Mouse (Mus musculus) lung, postnatal 0 days (tissue): ENCODE results near the gene Tstd3. TPM values are rescaled to one million over a fixed set of nuclear protein-coding genes. Genes with fewer than 3 reads are reported as not detected.

ENCODE experiments used
- ATAC-seq: fragments of 200-750 bp; cut with Nextera tagmentation; 2 replicates; pipeline ENCODE4 v1.8.0; 2017; ENCODE audit warnings: moderate library complexity
- DNase-seq: peaks from one replicate; pipeline ENCODE4 v3.0.0-alpha.2; 2016; ENCODE audit warnings: low spot score
- H3K27ac ChIP-seq: fragments of 300-500 bp; sonication (generic); 2 replicates; pipeline ENCODE4 v1.5.1; 2014; ENCODE audit warnings: antibody characterized with exemption, mild to moderate bottlenecking, low read length, mixed read lengths
- H3K27me3 ChIP-seq: fragments of 300-500 bp; sonication (generic); replicated peaks from 2 replicates; pipeline ENCODE4 v1.6.1; 2014; ENCODE audit warnings: low read length, mixed read lengths; ENCODE audit not compliant: insufficient read depth
- H3K36me3 ChIP-seq: fragments of 300-500 bp; sonication (generic); 2 replicates; pipeline ENCODE4 v1.6.1; 2014; ENCODE audit warnings: low read length, mixed read lengths; ENCODE audit not compliant: insufficient read depth
- H3K4me1 ChIP-seq: fragments of 300-500 bp; sonication (generic); 2 replicates; pipeline ENCODE4 v1.6.1; 2014; ENCODE audit warnings: antibody characterized with exemption, low read depth, low read length, mixed read lengths; ENCODE audit not compliant: insufficient read depth
- H3K4me2 ChIP-seq: fragments of 300-500 bp; sonication (generic); replicated peaks from 2 replicates; pipeline ENCODE4 v1.6.1; 2014; ENCODE audit warnings: low read depth, mild to moderate bottlenecking, low read length, moderate library complexity, mixed read lengths
- H3K4me3 ChIP-seq: fragments of 300-500 bp; sonication (generic); 2 replicates; pipeline ENCODE4 v1.5.1; 2014; ENCODE audit warnings: low read depth, low read length
- H3K9ac ChIP-seq: fragments of 300-500 bp; sonication (generic); replicated peaks from 2 replicates; pipeline ENCODE4 v1.6.1; 2014; ENCODE audit warnings: low read depth, mild to moderate bottlenecking
- H3K9me3 ChIP-seq: fragments of 300-500 bp; sonication (generic); 2 replicates; pipeline ENCODE4 v1.6.1; 2016; ENCODE audit warnings: low read length, mixed read lengths
- CTCF ChIP-seq: IDR thresholded peaks from 2 replicates; pipeline ENCODE4 v1.5.1; 2016; ENCODE audit warnings: antibody characterized with exemption, mild to moderate bottlenecking
- EP300 ChIP-seq: IDR thresholded peaks from 2 replicates; pipeline ENCODE4 v1.6.1; 2016; ENCODE audit warnings: antibody characterized with exemption, mild to moderate bottlenecking, control low read depth
- WGBS: fragments of 180-500 bp; shearing (Covaris S2); extraction: QIAGEN DNeasy Blood & Tissue Kit; methylation state at CpG from one replicate; pipeline ENCODE4 v1.1.7; 2014; 5-methylcytosine and 5-hydroxymethylcytosine counted together
- polyA plus RNA-seq: library from polyadenylated mRNA; unstranded; fragments of >200 nt; fragmentation: Nextera tagmentation; extraction: Ambion mirVana; gene quantifications from 2 replicates; pipeline ENCODE4 v1.2.1, GENCODE M21; 2015

The Tstd3 gene
- polyA plus RNA-seq, 1 experiment from 2014 or later = 6.1 TPM

DNA sequence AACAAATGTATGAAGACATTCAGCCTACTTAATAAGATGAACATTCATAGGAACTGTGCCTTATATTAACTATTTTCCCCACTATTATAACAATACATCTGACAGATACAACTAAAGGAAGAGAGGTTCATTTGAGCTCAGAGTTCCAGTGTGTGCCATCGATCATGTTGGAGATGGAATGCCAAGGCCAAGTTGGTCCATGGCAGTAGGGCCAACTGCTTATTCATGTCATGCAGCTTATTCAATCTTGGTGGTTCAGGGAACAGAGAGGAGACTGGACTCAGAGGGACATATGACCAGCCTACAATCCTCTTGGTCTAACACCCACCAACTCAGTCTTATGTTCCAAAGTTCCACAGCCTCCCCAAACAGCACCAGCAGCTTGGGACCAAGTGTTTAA is 34.0 kb upstream of the Tstd3 start:
- Histone ChIP-seq H3K4me2 (no peak overlapping the region), H3K27ac (no peak overlapping the region), H3K4me1 (no peaks in the 10 kb centered on the region), H3K36me3 (peaks cover 12% of the 10 kb centered on the region; the same call in 1 of the 2 replicates), H3K9me3 (no peaks in the 10 kb centered on the region), H3K27me3 (no peaks in the 10 kb centered on the region), H3K4me3 (no peak overlapping the region), H3K9ac (no peak overlapping the region)
- DNase-seq = no peak
- 100% methylated on average over 1 of the region's 1 CpGs for WGBS
- no peak for ATAC-seq
- no peak for TF ChIP-seq CTCF
- TF ChIP-seq EP300 = no peak

GRCm38 (mm10) chr4:21793631-21794030 is 26.6 kb upstream of the Tstd3 start:
- no peaks in the 10 kb centered on the region for H3K4me1 ChIP-seq
- 39% methylated on average over 3 of the region's 3 CpGs for WGBS
- no peak overlapping the region for H3K27ac ChIP-seq
- no peak for ATAC-seq
- H3K4me3 ChIP-seq = no peak overlapping the region
- H3K36me3 ChIP-seq = peaks cover 4% of the 10 kb centered on the region; the same call in 1 of the 2 replicates
- TF ChIP-seq CTCF (no peak), EP300 (no peak)
- H3K4me2 ChIP-seq = no peak overlapping the region
- H3K9ac ChIP-seq = no peak overlapping the region
- no peaks in the 10 kb centered on the region for H3K27me3 ChIP-seq
- H3K9me3 ChIP-seq = no peaks in the 10 kb centered on the region
- DNase-seq = no peak

DNA sequence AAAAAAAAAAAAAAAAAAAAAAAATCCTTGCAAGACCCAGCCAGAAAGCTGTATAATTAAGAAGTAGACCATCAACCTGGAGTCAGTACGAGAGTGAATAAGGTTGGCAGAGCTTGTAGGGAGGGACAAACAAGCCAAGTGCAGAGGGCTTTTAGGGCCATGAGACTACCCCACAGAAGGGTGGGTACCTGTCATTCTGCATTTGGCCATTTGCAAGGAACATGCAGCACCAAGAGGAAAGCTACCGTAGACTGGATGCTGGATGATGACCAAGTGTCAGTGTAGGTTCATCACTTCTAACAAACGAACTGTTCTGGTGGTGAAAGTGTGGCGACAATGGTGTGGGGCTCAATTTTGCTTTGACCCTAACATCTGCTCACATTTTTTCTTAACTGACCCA is 22.8 kb upstream of the Tstd3 start:
- Histone ChIP-seq H3K4me3 (no peak overlapping the region), H3K9ac (no peak overlapping the region), H3K4me1 (no peaks in the 10 kb centered on the region), H3K36me3 (peaks cover 18% of the 10 kb centered on the region), H3K27me3 (no peaks in the 10 kb centered on the region), H3K9me3 (no peaks in the 10 kb centered on the region), H3K4me2 (no peak overlapping the region), H3K27ac (no peak overlapping the region)
- WGBS = 84% methylated on average over 4 of the region's 4 CpGs
- TF ChIP-seq CTCF = no peak
- no peak for TF ChIP-seq EP300
- ATAC-seq (no peak), DNase-seq (no peak)

DNA sequence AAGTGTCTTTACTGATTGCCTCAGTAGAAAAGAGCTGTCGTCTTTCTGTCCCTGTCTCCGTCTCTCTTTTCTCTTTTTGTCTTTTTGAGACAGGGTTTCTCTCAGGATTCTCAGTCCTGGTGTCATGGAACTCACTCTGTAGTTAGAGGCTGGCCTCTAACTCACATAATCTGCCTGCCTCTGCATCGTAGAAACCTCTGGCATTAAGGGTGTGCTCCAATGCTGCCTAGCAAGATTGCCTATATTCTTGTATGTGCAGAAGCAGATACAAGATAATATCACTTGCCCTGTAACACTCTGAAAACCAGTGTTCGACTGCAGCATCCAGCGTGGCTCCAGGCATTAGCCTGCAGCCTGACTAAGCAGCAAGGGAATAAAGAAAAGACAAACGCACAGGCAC is 21.9 kb upstream of the Tstd3 start:
- 92% methylated on average over 6 of the region's 6 CpGs for WGBS
- no peak for TF ChIP-seq EP300
- no peak for TF ChIP-seq CTCF
- no peak overlapping the region for H3K27ac ChIP-seq

DNA sequence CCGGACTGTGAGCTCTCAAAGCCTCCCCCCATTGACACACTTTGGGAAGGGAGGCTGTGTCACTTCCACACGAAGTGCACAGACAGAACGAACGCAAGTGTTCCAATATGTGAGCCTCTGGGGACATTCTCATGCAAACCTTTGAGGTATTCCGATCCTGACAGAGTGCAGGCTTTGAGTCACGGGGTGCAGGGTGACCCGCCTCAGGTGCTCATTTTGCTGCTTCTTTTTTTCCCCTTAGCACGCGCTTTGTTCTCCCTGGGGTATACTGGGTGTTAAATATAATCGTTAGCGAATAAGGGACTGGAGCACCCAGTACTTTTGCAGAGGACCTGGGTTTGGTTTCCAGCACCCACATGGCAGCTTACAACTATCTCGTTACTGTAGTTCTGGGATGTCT is 19.3 kb upstream of the Tstd3 start:
- Histone ChIP-seq H3K36me3 (peaks cover 30% of the 10 kb centered on the region), H3K4me3 (no peak overlapping the region), H3K27me3 (no peaks in the 10 kb centered on the region), H3K4me2 (no peak overlapping the region), H3K4me1 (no peaks in the 10 kb centered on the region), H3K9ac (no peak overlapping the region), H3K9me3 (no peaks in the 10 kb centered on the region), H3K27ac (no peak overlapping the region)
- DNase-seq (no peak), ATAC-seq (no peak)
- 97% methylated on average over 12 of the region's 12 CpGs for WGBS
- TF ChIP-seq CTCF (no peak), EP300 (no peak)

More for the DNA sequence above, 21.9 kb upstream of the Tstd3 start:
- no peak overlapping the region for H3K4me3 ChIP-seq
- H3K9ac ChIP-seq = no peak overlapping the region
- no peak for ATAC-seq
- H3K4me2 ChIP-seq = no peak overlapping the region
- H3K36me3 ChIP-seq = peaks cover 26% of the 10 kb centered on the region
- no peaks in the 10 kb centered on the region for H3K27me3 ChIP-seq
- H3K9me3 ChIP-seq = no peaks in the 10 kb centered on the region
- no peaks in the 10 kb centered on the region for H3K4me1 ChIP-seq
- DNase-seq = no peak

DNA sequence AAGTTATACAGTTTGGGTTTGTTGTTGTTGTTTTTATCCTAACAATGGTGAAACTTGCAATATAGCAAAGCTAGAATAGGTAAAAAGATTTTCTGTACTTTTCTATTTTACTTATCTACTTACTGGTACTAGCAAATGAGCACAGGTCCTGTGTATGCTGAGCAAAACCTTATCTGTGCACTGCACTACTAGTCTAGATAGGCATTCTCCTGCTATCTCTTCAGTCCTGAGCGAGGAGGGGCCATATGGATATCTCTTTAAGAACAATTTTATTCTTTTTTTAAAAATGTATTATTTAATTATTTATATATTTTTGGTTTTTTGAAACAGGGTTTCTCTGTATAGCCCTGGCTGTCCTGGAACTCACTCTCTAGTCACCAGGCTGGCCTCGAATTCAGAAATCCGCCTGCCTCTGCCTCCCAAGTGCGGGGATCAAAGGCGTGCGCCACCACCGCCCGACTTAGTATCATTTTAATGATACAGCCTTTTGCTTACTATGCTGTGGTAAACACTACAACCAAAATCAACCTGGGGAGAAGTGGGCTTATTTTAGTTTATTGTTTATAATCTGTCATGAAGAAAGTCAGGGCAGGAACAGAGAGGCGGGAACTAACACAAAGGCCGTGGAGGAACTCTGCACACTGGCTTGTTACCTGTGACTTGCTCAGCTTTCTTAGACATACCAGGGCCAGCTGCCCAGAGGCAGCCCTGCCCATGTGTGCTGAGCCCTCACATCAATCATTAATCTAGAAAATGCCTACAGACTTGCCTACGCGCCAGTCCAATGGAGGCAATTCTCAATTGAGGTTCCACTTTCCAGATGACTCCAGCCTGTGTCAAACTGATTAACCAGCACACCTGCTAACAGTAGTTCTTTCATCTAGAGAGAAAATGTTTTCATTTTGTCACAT is 14.1 kb upstream of the Tstd3 start:
- Histone ChIP-seq H3K4me3 (no peak overlapping the region), H3K36me3 (peaks cover 22% of the 10 kb centered on the region), H3K4me2 (no peak overlapping the region), H3K9me3 (no peaks in the 10 kb centered on the region), H3K4me1 (no peaks in the 10 kb centered on the region), H3K27me3 (no peaks in the 10 kb centered on the region), H3K27ac (no peak overlapping the region), H3K9ac (no peak overlapping the region)
- TF ChIP-seq CTCF (no peak), EP300 (no peak)
- ATAC-seq = no peak
- no peak for DNase-seq
- WGBS = 90% methylated on average over 12 of the region's 12 CpGs
